Mouse (Mus musculus) natural killer cell, adult 2 months (primary cell): ENCODE data around the gene Fgf18.

Experiments
- DNase-seq, 2 experiments: peaks; one replicate each; pipeline ENCODE4 v3.0.0; 2022; ENCODE audit warnings: low spot score in 2 of 2

Fgf18 gene

DNA sequence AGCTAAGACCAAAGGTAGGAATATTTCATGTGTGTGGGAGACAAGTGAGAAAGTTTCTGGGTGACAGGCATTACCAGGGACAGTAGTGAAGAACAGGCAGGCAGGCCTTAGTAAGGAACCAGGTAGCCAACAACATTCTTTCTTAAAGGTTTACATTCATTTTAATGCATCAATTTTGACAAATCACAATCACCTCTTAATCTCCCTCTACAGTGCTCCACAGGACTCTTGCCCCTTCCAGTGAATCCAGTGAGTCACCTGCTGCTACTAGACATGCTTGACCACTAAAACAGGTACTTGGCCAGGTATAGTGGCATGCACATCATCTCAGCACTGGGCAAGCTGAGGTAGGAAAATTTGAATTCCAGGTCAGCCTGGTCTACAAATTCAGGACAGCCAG is 3.2 kb upstream of the Fgf18 start:
- DNase-seq, result no peak

DNA sequence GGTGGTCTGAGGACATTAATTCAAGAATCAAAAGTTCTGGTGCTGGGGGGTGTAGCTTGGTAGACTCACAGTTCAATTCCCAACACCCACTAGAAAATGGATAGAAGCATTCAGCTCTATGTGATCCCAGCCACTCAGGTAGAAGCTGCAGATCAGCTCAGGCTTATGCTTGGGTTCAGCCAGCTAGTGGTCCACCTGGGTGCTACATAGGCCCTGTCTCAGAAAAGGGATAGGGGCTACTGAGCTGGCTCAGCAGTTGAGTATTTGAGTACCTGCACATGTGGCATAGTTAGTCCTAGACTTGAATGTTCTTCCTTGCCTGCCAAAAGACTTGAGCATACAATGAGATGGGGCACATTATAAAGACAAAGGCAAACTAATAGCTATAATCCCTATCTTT is 2.3 kb upstream of the Fgf18 start:
- DNase-seq, result no peak

DNA sequence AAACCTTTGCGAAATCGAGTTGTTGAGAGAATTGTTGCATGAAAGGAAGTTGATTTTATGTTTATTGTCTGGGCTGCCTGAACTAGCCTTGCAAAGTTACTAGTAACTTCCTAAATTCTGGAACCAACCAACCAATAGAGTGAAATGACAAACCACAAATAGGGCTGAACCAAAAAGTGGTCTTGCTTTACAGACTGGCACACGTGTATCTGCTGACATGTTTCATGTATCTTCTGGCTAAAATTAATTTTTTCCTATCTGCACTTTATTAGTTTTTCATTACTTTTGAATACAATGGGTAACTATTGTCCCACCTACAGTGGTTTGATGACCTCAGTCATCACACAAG is 1.9 kb upstream of the Fgf18 start:
- DNase-seq, result no peak

DNA sequence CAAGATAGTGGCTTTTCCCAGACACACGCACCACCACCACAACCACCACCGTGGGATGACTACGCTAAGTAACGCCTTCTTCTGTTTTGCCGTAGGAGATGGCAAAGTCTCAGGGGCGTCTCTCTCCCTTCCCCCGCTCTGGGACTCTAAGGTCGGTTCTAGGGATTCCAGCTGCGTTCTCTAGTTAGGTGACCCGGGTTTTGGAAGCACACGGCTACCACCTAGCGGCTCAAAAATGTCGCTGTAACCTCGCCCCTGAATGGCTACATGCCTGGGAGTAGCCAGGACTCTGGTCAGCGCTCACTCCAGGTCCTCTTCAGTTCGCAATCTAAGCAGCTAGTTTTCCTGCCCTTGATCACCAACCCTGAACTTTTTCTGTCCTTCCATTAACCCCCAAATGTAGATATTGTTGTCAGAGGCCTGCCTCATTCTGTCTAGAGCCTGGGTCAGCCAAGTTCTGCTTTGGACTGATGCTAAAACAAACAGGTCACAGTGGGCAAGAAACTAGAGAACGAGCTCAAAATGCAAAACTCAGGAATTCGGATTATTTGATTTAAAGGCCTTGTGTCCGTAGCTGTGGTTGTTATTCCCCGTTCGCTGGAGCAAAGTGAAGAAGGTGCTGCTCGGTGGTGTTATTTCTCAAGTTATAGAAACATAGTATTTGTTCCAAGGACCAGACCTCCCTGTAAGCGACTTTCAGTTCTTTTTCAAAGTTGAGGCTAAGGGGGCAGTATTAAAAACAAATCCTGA is 1.3 kb upstream of the Fgf18 start:
- peak; percentile 43 to 63 for DNase-seq

DNA sequence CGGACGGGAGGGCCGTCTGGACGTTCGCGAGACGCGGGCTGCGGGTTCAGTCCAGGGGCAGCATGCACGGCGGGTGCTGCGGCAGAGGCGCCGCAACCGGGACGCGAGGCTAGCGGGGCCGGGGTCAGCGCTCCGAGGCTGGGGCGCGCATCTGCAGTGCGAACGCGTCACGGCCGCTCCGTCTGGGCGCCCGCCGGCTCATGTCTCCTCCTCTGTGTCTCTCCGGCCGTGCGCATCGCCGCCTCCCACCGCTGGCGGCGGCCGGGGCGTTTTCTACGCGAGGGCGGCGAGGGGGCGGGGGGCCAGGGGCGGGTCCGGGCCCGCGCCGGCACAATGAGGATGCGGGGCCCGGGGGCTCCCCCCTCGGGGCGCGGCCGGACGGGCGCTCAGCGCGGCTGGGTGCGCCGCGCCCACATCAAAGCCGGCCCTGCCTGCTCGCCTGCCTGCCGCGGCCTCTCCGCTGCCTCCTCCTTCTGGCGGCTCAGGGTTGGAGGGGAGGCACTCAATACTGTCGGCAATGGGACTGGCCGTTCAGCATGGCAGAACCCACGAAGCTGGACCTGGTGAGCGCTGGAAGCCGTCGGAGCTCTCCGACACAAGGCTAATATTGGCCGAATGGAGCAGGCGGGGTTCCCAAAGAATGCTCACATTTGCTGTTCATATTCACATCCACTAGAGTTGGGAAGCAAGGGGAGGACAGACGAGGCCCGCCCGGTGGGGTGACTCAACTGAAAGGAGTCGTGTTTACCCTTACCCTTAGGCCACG is 555 bp upstream of the Fgf18 start:
- peak; percentile 45 for DNase-seq

DNA sequence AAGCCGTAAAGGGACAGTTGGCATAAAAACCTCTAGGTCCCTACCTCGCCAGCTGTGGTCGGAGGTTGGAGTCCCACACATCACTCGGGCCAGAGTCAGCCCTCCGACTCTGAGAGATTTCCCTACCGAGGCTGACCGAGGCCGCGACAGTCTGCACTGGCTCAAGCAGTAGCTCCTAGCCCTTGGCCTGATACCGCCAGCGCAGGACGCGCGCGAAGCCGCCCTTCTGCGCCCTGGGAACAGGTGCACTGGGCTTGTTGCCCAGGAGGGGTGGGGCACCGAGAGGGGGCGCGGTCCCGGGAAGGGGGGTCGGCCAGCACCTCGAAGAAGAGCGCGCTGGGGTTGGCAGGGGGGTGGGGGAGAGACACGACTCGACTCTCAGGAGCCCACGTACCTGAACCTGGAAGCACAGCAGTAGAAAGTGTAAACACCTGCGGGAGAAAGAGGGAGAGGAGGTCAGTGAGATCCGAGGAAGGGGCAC is 509 bp downstream of the Fgf18 start:
- no peak for DNase-seq

DNA sequence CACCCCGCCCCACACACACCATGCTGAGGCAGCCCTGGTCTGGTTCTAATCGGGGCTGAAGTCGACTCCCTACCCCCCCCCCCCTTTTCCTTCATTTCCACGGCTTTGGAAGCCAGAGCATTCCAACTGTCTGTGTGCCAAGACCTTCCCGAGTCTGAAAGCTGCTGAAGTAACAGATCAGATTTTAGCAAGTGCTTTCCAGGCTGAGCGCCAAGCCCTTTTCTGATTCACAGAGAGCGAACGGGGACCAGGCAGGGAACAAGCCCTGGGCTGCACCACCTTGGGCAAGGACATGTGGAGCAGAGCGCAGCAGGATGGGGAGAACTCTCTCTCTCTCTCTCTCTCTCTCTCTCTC is 1.1 kb downstream of the Fgf18 start:
- no peak for DNase-seq

DNA sequence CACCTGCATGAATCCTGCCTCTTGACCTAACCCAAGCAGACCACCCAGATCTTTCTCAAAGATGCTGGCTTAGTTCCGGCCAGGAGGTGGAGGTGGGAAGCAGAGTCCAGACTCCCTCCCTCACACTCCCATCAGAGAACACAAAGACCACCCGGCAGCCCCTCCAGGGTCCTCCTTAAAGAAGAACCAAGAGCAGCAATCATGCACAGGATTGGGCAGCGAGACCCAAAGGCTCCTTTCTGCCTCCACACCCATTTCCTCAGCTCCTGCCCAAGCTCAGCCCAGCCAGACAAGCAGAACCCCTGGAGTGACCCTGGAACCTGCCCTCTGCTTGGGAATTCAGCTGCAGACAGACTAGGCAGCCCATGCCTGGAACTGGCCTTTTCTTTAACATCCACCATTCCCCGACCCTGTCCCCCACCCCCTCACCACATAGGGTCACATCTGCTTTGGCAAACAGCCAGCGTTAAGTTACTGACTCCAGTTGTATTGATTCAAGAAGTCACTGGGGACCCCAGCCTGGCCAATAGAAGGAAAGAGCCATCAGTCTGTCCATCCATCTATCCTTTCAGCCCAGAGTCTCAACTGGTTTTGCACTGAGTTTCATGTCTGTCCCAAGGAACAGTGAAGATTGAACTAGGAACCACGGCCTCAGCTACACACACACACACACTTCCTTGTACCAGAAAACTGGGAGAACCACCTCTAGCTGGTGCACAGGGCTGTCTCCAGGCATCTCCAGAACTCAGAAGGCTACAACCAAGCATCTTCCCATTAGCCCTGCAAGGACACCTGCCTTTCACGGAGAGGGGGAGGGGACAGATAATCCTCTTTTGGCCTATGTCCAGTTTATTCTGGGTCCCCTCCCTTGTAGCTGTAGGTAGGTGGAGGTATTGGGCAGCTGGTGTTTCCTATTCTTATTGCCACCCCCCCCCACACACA is 1.7 kb downstream of the Fgf18 start:
- no peak for DNase-seq

DNA sequence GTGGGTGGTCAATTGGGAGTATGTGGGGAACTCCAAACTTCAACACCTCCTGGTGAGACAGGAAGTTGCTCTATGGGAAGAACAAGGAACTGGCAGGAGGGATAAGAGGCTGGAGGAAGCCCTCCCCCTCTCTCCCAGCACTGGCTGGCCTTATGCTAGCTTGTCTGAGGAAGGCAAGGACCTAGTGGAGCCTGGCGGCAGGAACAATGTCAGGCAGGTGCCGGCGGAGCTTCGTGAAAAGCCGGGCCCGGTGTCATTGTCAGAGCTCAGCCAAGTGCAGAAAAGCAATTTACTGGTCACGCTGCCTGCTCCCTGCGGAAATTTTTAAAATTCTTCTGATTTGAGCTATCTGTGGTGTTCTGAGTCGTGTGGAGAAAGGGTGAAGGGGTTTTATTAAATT is 3.3 kb downstream of the Fgf18 start:
- no peak for DNase-seq

DNA sequence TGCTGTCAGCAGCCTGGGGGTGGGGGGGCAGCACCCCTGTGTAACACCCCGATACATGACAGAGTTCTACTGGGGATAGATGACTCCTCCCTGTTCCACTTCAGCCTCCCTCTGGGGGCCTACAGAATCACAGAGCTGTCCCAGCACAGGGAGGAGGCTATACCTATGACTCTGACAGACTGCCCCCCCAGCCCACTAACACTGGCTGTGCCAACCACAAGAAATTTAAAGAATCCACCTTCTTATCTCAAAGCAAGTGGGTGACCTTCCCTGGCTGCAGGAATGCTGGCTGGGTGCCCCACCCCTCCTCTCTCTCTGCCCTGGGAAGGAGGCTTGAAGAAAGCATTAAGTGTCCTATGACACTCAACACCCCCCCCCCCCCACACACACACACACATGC is 4.4 kb downstream of the Fgf18 start:
- no peak for DNase-seq

DNA sequence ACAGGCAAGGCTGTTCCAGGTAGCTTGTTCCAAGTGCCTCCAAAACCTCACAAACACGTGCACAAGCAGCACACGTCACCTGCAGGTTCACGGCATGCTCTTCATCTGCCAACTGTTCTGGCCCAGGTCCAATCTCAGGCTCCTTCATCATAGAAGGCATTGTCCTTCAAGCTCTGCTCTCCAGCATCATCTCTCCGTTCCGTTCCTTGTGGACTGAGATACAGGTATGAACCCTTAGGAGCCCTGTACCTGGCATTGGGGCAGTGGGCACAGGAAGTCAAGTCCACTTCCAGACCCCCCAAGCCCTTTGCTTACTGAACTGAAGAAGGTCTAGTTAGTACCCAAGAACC is 7.1 kb downstream of the Fgf18 start:
- no peak for DNase-seq

DNA sequence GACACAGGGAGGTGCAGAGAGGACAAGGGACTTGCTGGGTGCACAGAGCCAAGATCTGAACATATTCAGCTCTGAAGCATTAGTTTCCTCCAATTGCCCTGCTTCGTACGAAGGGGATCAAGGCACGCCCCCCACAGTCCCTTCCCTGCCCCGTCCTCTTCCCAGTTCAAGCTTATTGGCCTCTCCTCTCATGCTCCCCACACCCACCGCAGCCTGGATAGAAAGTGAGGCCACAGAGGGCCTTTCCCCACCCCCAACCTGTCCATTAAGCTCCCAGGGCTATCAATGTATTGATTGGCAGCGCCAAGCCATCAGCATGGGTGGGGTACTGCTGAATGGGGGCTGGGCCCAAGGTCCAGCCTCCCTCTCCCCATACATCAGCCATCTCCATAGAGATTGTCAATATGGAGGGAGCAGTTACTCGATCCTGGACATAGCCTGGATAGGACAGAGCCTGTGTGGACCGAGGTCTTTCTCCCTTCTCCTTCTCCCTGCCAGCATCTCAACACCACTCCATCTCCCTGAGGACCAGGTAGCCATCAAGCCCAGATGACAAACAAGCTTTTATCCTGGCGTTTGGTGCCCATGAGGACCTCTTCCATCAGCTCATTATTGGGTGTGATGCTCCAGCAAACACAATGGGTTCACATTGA is 7.6 kb downstream of the Fgf18 start:
- no peak for DNase-seq

DNA sequence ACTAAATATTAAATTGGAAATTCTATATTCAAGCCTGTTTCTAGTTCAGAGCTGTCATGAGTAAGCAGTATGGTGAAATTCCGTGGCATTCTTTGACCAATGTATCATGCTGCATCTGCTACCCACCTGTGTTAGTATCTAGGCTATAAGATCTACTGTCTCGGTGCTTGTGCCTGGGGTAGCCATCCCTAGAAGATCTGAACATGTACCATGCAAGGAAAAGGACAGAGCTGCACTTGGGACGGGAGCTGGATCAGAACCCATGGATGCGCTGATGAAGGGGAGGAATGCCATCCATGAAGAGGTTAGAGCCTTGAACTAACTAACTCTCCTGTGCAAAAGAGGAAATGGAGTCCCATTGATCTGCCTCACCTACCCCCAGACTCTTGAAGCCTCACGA is 8.5 kb downstream of the Fgf18 start:
- no peak for DNase-seq

DNA sequence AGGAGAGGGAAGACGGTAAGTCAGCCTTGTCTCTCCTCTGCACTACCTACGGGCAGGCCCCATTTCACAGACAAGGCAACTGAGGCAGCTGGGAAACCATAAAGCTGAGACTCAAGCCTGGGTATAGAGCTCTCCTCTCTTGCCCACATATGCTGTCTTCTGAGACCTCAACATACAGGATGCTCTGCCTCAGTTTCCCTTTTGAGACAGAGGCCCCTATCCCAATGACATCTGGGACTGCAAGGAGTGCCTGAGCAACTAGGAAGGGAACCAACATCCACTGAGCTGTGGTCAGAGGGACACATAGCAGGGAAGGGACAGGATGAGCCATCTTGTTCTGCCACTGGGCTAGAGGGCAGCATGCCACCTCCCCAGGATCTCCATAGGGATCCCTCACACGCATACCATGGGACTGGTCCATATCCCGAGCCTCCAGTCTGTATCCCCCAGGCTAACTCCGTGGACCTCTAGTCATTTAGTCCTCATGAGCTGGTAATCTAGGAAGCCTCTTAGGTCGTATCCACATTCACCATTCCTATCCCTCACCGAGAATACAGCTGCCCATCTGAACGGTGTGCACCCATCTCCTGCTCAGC is 12.7 kb downstream of the Fgf18 start:
- DNase-seq, result no peak

DNA sequence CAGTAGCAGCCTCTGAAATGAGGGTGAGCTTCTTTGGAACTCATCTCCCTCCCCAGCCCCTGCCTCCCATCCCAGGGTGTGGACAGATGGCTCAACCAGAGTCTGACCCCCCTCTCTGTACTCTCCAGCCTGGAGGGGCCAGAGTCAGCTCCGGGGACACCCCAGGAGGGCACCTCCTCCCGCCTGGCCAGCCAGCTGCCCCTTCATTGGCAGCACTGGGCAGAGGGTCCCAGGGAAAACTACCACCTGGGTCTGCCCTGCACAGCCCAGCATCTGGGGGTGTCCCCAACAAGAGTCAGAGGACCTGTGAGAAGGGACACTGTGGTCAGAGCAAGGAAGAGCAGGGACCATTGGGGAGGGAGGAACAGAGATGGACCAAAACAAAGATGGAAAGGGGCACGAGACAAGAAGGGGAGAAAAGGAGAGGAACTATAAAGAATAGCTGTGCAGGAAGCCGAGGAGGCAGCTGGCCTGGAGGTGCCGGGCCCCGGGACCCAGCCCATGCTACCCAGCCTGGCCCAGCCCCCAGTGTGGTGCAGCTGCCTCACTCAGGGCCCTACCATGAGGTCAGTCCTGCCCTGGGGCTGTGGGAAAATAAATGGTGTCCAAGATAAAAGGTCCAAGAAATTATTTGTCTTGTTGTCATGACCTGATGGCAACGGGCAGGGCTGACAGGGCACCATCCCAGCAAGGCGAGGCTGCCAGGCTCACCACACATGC is 14.4 kb downstream of the Fgf18 start:
- no peak for DNase-seq

DNA sequence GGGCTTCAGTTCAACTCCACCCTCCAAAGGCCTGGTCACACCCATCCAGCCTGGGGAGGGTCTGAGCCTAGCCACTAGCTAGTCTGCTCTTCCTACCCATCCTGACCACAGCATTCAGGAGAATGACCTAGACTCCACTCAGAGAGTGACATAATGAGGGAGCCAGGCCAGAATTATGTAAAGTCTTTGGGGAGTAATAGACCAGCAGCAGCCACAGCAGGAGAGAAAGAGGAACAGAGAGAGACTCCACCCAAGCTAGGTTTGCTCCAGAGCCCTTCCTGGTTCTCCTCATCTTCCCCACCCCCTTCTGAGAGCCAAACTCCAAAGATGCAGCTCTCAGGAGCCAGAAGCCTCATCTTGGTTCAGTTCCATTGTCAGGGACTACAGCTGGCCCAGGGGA is 20.1 kb downstream of the Fgf18 start:
- no peak for DNase-seq

DNA sequence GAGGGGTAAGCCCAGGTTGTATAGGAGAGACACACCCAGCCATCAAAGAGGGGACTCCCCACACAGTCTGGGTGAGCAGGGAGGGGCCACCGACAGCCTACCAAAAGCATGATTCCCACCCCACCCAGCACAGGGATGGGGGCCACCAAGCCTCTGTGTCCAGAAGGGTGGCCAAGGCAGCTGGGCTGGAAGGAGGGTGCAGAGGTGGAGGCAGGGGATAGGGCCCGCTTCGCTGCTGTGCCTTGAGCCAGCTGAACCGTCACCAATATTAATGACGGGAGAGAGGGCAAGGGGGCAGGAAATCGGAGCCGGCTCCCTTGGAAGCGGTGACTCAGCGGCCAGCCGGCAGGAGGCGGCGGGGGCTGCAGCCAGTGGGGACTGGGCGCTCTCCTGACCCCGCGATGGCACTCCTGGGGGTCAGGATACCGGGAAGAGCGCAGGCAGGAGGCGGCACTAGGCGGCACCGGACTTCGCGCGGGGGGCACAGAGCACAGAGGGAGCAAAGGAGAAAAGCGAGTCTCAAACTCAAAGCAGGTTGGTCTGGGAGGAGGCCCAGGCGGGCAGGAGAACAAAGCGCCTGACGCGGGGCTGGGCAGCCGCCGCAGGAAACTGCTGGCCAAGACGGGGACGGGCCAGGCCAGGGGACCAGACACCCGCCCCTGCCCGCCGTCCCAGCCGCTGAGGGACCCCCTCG is 24.5 kb downstream of the Fgf18 start:
- no peak for DNase-seq

DNA sequence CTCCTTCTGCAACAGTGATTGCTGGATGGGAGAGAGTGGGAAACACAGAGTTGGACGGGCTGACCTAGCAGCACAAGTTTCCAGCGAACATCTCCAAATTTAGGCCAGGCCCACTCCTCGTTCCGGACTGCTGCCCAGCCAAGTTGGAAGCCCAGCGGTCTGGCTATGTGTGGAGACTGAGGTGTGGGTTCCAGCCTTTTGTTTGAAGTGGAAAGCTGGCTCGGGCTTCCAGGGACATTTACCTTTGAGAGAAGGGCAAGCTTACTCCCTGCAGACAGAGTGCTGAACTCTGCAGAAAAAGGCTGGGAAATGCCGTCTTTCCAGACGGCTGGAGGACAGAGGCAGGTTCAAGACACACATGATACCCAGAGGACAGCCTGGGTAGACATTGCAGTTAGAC is 27.6 kb downstream of the Fgf18 start:
- no peak for DNase-seq

DNA sequence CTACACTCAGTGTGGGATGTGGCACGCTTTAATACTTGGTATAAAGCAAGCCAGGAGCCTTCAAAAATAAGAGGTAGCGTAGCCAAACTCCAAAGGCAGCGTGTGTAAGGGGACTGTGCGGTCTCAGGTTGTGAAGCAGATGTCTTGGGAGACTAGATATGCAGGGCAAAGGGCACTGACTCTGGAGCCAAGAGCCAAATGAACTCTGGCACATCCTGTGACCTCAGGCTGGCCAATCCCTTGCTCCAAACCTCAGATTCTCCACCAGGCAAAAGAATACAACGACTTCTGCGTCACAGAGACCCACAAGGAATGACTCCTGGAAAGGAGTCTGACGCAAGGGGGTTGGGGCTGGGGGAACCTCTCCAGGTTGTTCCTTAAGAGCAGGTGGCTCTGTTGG is 28.1 kb downstream of the Fgf18 start:
- no peak for DNase-seq

DNA sequence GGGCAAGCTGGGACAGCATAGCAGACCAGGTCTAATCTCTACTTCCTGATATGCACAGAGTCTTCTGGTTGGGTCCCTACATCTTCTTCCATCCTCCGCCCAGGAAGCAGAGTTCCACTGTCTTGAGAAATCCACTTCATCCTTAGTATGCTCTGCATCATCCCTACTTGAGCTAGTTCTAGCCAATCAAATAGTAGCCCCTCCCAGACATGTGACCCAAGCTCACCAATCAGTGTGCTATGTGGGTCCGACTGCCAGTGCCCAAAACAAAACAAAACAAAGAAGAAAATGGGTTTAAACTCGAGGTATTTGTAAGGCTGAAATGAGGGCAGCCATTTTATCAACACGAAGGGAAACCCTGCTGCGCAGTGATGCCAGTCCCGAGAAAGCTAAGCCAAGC is 28.7 kb downstream of the Fgf18 start:
- DNase-seq, result no peak
